15 mouse cellular contexts compared by ENCODE assay signal in genomic region chr4:141468576-141468975, GRCm38 (mm10). TPM values are rescaled to one million over a fixed set of nuclear protein-coding genes. Genes with fewer than 3 reads are reported as not detected.
DNase-seq lines count a peak whose midpoint lies in the region; ATAC-seq and TF ChIP-seq lines count a peak whose summit lies in the region.
"Had no signal": no experiment of that assay in that cellular context is flagged by ENCODE, and none has a peak within 500 bp of the region (broad histone marks: within the 10 kb centered on the region; RNA-seq: fewer than 3 reads in every experiment).

No protein-coding gene starts in this region.

- no peaks in the 10 kb centered on the region for H3K27me3 ChIP-seq in kidney, adult 2 months (replicated peaks; ENCODE audit: control insufficient read depth, insufficient read depth, low read length)
- no peaks in the 10 kb centered on the region for H3K27me3 ChIP-seq in CH12.LX (replicated peaks)
- H3K27me3 ChIP-seq: forebrain, embryonic 13.5 days; liver, embryonic 12.5 days had no signal

- H3K4me2 ChIP-seq in CH12.LX (ENCODE audit: insufficient read depth, low read depth, poor library complexity, severe bottlenecking): no peak overlapping the region
- H3K4me2 ChIP-seq: forebrain, embryonic 13.5 days; liver, embryonic 12.5 days; midbrain, embryonic 11.5 days had no signal

- in situ Hi-C loops in CH12.LX (cut with MboI; ENCODE audit: low pct_ligation_motif_present, low pct_unique_long_range_greater_than_20kb, low sequenced_read_pairs): no loop called here

- no peak for DNase-seq in cerebellum, postnatal 4 days (ENCODE audit: low spot score in 2 of 2)
- DNase-seq in kidney, adult 2 months: peak; percentile 34
- no peak for DNase-seq in kidney, postnatal 4 days
- no peak for DNase-seq in CH12.LX (ENCODE audit: extremely low read depth)
- DNase-seq in cerebellum, adult 8-10 months: peak; percentile 59
- DNase-seq in embryo, embryonic 10.5 days (ENCODE audit: low spot score): no peak

- H3K4me1 ChIP-seq in kidney, adult 2 months (ENCODE audit: control insufficient read depth, insufficient read depth, low read length): peaks cover 4% of the 10 kb centered on the region; the same call in 1 of the 2 replicates
- H3K4me1 ChIP-seq in CH12.LX (ENCODE audit: control insufficient read depth in 1 of 2, insufficient read depth in 2 of 2): no peaks in the 10 kb centered on the region
- H3K4me1 ChIP-seq: forebrain, embryonic 13.5 days; liver, embryonic 12.5 days had no signal

- TF ChIP-seq RAD21 in CH12.LX (IDR thresholded peaks at IDR 0.05; ENCODE audit: low read depth, low read length): no peak

- 36% methylated on average over 10 of the region's 10 CpGs for WGBS in kidney, adult 2 months

- no peak for TF ChIP-seq EP300 in CH12.LX (IDR thresholded peaks at IDR 0.05; ENCODE audit: low read length)

- H3K9me3 ChIP-seq in CH12.LX (replicated peaks; ENCODE audit: low read length): peaks cover 23% of the 10 kb centered on the region
- H3K9me3 ChIP-seq: forebrain, embryonic 13.5 days had no signal

- no peaks in the 10 kb centered on the region for H3K79me2 ChIP-seq in CH12.LX (replicated peaks; ENCODE audit: control insufficient read depth, extremely low read depth, insufficient read depth, poor library complexity, severe bottlenecking)

- dilution Hi-C loops in CH12.LX (cut with MboI; ENCODE audit: extremely low pct_ligation_motif_present, extremely low pct_unique_long_range_greater_than_20kb, low sequenced_read_pairs): no loop called here

- H3K4me3 ChIP-seq in kidney, adult 2 months (ENCODE audit: insufficient read depth, low read depth, low read length): no peak overlapping the region
- no peak overlapping the region for H3K4me3 ChIP-seq in CH12.LX (replicated peaks in 1 of 3; ENCODE audit: low read depth in 2 of 3, low read length in 2 of 3, poor library complexity in 1 of 3)
- H3K4me3 ChIP-seq: forebrain, embryonic 13.5 days; liver, embryonic 12.5 days had no signal

- peaks cover 12% of the 10 kb centered on the region for H3K36me3 ChIP-seq in kidney, adult 2 months (ENCODE audit: control insufficient read depth, insufficient read depth, low read length)
- H3K36me3 ChIP-seq in CH12.LX (replicated peaks in 1 of 2; ENCODE audit: control insufficient read depth in 1 of 2, insufficient read depth in 1 of 2, low read length in 1 of 2): peaks cover 91 to 97% of the 10 kb centered on the region in 2 experiments

- peak; percentile 22; the same call in 1 of the 2 replicates for ATAC-seq in cerebellum, adult (ENCODE audit: insufficient number of reproducible peaks, low FRiP score, low TSS enrichment)
- ATAC-seq in inflammation-experienced regulatory T-cells, adult 6 months: no peak
- ATAC-seq: forebrain, embryonic 13.5 days; hindbrain, embryonic 16.5 days; liver, embryonic 12.5 days had no signal

- TF ChIP-seq CTCF in kidney, adult 2 months (conservative IDR thresholded peaks at IDR 0.05; ENCODE audit: insufficient read depth, insufficient read length, low read depth, low read length): no peak
- no peak for TF ChIP-seq CTCF in CH12.LX (conservative IDR thresholded peaks at IDR 0.05 in 1 of 2, IDR thresholded peaks at IDR 0.05 in 1 of 2; ENCODE audit: low read depth in 2 of 2, low read length in 2 of 2)

- no peak for TF ChIP-seq POLR2A in kidney, adult 2 months (IDR thresholded peaks at IDR 0.05; ENCODE audit: low read depth, low read length)
- TF ChIP-seq POLR2A in CH12.LX (IDR thresholded peaks at IDR 0.05; ENCODE audit: low read depth, low read length): 0 out of 2 replicates have a peak, but pooled peaks have one; percentile 12

- no peak overlapping the region for H3K27ac ChIP-seq in kidney, adult 2 months (ENCODE audit: insufficient read depth, low read depth, low read length)
- H3K27ac ChIP-seq in CH12.LX (ENCODE audit: insufficient read depth, low read depth): no peak overlapping the region
- H3K27ac ChIP-seq: forebrain, embryonic 13.5 days; kidney, postnatal 0 days; liver, embryonic 12.5 days had no signal

- H3K9ac ChIP-seq in CH12.LX (ENCODE audit: insufficient read depth, low read depth): no peak overlapping the region
- H3K9ac ChIP-seq: forebrain, embryonic 13.5 days; liver, embryonic 12.5 days had no signal

TF ChIP-seq in CH12.LX, 34 proteins besides CTCF, POLR2A, EP300 and RAD21:
- no peak for TF ChIP-seq TBP (conservative IDR thresholded peaks at IDR 0.05; ENCODE audit: low read depth, low read length)
- no peak for TF ChIP-seq ZMIZ1 (IDR thresholded peaks at IDR 0.05; ENCODE audit: low read depth, low read length)
- TF ChIP-seq USF1 (IDR thresholded peaks at IDR 0.05; ENCODE audit: low read depth, low read length): no peak

RNA-seq across cellular contexts. Expression of gene Zbtb17, which starts 24.1 kb away (rescaled TPM):
- 23.4 and 28.9 TPM in 2 replicates for polyA plus RNA-seq in kidney, adult 2 months (2012; rRNA removed)
- total RNA-seq in CH12.LX (2012; rRNA removed) (45.3 and 47.6 TPM in 2 replicates), CH12.LX (2014; rRNA removed) (20.4 and 21.4 TPM in 2 replicates)
- polyA plus RNA-seq in CH12.LX (2012; ENCODE audit: insufficient read length, low read depth): 49.7 and 51.2 TPM in 2 replicates
- polyA plus RNA-seq in inflammation-experienced regulatory T-cells, adult 6 months (2017; shearing (Covaris generic)): 10 to 100 TPM; 12.6 to 16.9 (median 14.1) TPM

RNA-seq across cellular contexts. Expression of gene Srarp, which starts 32.7 kb away (rescaled TPM):
- 0.11 and 0.14 TPM in 2 replicates for polyA plus RNA-seq in kidney, adult 2 months (2012; rRNA removed)
- total RNA-seq in CH12.LX (2012; rRNA removed) (not detected in 2 replicates), CH12.LX (2014; rRNA removed) (not detected in 2 replicates)
- not detected in 2 replicates for polyA plus RNA-seq in CH12.LX (2012; ENCODE audit: insufficient read length, low read depth)
- not detected for polyA plus RNA-seq in inflammation-experienced regulatory T-cells, adult 6 months (2017; shearing (Covaris generic))
- polyA plus RNA-seq: forebrain, embryonic 13.5 days; liver, embryonic 12.5 days; midbrain, embryonic 11.5 days had no signal

RNA-seq across cellular contexts. Expression of gene Hspb7, which starts 48.0 kb away (rescaled TPM):
- polyA plus RNA-seq in kidney, adult 2 months (2012; rRNA removed): 2.9 and 9.5 TPM in 2 replicates
- 0.04 TPM in 1 of 2 replicates, not detected in the other for total RNA-seq in CH12.LX (2012; rRNA removed)
- total RNA-seq in CH12.LX (2014; rRNA removed): not detected in 2 replicates
- polyA plus RNA-seq in CH12.LX (2012; ENCODE audit: insufficient read length, low read depth): not detected in 2 replicates
- polyA plus RNA-seq in inflammation-experienced regulatory T-cells, adult 6 months (2017; shearing (Covaris generic)): not detected
- polyA plus RNA-seq: forebrain, embryonic 13.5 days; midbrain, embryonic 11.5 days had no signal

RNA-seq across cellular contexts. Expression of gene Clcnkb, which starts 52.8 kb away (rescaled TPM):
- polyA plus RNA-seq in kidney, adult 2 months (2012; rRNA removed): 286 and 318 TPM in 2 replicates
- 0.51 and 1.1 TPM in 2 replicates for total RNA-seq in CH12.LX (2012; rRNA removed)
- total RNA-seq in CH12.LX (2014; rRNA removed): 0.08 TPM in 2 replicates
- 0.24 and 0.42 TPM in 2 replicates for polyA plus RNA-seq in CH12.LX (2012; ENCODE audit: insufficient read length, low read depth)
- not detected for polyA plus RNA-seq in inflammation-experienced regulatory T-cells, adult 6 months (2017; shearing (Covaris generic))
- total RNA-seq: layer of hippocampus, postnatal 14 days; left cerebral cortex, postnatal 25 days had no signal
- polyA plus RNA-seq: forebrain, embryonic 13.5 days; hindbrain, embryonic 16.5 days; liver, embryonic 12.5 days; midbrain, embryonic 11.5 days had no signal

Comparison
In these comparisons a context has a peak if more than half of its experiments do, and no peak if none do; other contexts are left out.
1. DNase-seq: peak in kidney, adult 2 months (single experiment) and cerebellum, adult 8-10 months (single experiment); none in cerebellum, postnatal 4 days (0 of 2), kidney, postnatal 4 days (0 of 2), CH12.LX (single experiment) and embryo, embryonic 10.5 days (single experiment).